Mouse (Mus musculus) CD8-positive naive resting alpha-beta T cell, adult 2 months (primary cell): Measurements from ENCODE around the gene Nfe2l2.
"Not testable (repeated sequence)": the region's sequence is repeated elsewhere in the genome, so short reads cannot be mapped to it uniquely, and the experiment has no call there.

Source experiments
- DNase-seq, 2 experiments: peaks; one replicate each; pipeline ENCODE4 v3.0.0; 2022; ENCODE audit warnings: low read depth in 2 of 2, low spot score in 2 of 2

Nfe2l2 gene

DNA sequence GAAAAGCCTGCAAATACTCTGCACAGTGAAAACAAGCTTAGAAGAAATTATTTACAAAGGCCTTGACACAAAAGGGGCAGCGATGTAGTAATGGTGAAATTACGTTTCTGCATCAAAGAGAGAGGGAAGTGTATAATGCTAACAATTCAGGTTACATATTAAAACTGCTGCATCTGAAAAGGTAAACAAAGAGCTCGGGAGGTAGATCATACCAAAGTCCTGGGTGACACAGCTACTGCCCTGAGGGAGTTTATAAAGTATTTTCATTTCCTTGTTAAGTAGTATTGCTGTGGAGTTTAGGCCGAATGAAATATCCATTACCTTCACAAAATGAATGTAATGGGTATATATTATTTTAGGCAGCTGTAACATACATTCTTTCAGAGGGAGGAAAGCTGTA lies 10.3 kb upstream of the Nfe2l2 start:
- DNase-seq: no peak

DNA sequence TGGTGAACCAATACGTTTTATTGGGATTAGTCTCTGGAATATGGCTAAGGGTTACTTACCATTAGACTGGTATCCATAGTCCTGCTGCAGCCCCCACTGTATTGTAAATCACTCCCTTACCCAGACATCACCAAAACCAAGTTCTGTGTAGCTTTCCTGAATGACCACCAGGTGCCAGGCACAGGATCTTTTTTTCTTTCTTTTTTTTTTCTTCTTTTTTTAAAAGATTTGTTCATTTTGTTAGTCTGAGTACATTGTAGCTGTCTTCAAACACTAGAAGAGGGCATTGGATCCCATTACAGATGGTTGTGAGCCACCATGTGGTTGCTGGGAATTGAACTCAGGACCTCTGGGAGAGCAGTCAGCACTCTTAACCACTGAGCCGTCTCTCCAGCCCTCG lies 8.6 kb upstream of the Nfe2l2 start:
- no peak for DNase-seq

- DNase-seq: no peak
Observed at GRCm38 (mm10) chr2:75707420-75707819, 3.0 kb upstream of the Nfe2l2 start.

DNA sequence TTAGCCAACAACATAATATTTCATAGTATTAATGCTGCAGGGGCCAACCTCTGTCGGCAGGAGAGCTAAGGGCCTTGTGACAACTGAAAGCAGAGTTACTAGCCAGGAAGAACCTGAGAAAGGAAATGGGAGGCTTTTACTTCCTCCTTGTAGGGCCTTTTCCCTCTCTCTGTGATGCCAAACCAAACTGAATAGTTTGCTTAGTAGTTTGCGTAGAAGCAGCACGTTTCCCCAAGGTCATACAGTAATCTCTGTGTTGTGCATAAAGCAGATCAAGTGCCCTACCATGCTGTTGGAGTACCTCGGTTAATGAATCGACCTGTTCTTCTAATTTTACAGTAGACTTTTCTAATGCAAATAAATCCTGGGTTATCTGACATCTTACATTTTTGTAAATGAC lies 2.0 kb upstream of the Nfe2l2 start:
- no peak for DNase-seq

DNA sequence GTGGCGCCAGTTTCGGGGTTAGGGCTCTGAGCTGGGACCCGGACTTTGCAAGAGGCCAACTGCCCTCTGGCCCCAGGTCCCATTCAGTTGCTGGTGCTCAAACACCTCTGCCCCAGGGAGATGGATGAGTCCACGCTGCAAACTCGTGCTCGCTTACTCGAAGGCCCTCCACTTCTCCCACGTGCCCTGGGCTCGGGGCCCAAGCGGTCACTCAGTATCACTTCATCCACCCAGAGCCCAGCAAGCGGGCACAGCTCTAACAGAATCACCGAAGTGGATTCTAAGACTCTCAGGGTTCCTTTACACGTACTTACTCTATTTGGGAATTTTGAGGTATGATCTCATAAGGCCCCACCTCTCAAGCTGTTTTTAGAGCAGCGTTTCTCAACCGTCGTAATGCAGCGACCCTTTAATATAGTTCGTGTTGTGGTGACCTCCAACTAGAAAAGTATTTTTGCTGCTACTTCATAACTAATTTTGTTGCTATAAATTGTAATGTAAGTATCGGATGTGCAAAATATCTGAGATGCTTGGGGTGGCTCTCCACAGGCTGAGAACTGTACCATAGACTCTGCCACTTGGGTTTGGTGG lies 816 bp upstream of the Nfe2l2 start:
- no peak for DNase-seq

DNA sequence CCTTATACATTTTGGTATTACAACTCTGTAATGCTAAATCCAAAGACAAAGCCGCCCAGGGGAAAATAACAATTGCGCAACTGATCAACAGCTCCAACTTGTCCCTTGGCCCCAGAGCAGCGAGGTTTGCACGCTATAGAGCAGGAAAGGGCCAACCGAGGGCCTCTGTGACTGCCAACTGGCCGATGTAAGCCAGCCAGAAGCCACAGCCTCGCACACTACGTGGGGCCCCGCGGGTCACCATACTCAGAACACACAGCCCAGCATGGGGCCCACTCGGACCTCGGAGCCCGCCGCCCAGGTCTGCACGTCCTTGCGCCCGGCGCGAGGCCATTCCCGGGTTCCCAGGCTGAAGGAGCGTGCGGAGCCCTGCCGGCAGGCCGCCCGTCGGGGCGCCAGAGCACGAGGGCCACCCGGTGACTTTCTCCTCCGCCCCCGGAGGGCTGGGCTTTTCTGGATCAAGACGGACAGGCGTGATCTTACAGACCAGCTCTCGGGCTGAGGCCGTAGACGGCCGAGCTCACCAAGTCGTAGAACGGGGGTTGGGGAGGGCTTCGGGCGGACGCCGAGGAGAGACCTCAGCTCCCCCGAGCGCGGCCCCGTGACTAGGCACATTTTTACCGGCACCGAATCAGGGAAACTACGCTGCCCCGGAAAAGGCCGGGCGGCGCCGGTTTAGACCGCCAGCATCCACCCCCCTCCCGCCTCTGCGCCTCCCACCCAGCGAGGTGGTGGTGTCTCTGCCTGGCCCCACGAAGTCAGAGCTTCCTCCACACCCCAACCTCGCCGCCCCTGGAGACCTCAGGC lies 863 bp downstream of the Nfe2l2 start:
- DNase-seq: peak; percentile 81 to 86

DNA sequence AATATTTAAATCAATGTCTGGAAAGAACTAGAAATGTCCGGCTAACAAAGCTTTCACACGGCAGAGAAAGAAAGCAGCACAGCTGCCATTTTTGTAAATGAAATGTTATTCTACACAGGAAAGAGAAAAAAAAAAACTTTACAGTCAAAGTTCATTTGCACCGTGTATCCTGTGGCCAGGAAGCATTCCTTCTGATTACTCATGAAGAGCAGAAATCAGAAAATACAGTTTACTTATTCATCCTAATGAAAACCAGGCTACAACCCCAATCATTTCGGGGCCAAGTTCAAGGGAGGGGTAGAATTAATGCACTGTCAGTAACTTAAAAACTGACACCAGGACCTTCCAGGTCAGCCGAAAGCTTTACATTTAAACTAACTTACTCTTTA lies 1.9 kb downstream of the Nfe2l2 start:
- peak in 1 of 2 experiments; percentile 21 for DNase-seq

DNA sequence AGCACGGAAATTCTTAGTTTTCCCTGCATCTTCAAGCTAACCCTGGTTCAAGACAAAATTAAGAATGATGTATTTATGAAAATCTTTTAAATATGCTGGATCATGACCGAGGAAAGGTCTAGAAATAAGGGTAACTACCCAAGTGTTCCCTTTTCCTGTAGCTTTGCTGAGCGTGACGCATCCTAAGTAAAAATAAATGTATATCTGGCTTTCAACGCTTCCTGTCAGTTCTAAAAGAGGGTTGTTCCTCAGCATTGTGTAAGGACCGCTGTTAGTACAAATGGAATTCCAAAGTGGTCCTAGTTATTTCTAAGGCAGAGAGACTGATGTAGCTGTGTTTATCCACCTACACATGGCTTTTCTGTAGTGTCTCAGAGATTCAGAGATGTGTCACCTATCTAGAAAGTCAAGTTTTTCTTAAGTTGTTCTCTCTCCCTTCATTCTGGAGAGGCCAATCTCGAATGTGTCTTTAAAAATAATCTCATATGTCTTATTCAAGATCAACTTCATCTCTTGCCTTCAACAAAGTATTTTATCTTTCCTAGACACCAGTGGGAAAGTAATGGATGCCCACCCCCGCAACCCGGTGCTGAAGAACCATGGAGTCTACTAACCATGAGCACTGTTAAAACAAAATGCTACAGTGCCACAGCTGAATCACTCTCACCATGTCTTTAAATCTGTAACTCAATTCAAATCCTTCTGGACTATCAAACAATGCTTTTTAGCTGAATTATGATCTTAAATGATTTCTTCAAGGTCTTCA lies 2.4 kb downstream of the Nfe2l2 start:
- no peak for DNase-seq

DNA sequence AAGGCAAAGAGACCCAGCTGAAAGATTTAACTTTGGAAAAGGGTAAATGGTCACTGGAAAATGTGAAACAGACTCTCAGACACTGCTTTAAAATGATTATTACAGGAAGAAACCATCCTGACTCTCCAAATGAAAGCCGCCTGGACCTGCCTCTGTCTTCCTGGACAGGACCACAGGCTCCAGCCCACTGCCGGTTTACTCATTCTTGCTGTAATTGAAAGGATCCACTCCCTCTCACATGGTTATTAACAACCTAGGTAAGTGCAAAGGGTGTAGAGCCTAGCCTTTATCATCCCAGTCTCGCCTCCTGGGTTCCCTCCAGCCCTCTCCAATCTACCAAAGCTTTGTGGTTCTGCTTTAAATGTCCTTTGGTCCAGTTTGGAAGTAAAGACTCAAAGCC lies 3.2 kb downstream of the Nfe2l2 start:
- DNase-seq: no peak

DNA sequence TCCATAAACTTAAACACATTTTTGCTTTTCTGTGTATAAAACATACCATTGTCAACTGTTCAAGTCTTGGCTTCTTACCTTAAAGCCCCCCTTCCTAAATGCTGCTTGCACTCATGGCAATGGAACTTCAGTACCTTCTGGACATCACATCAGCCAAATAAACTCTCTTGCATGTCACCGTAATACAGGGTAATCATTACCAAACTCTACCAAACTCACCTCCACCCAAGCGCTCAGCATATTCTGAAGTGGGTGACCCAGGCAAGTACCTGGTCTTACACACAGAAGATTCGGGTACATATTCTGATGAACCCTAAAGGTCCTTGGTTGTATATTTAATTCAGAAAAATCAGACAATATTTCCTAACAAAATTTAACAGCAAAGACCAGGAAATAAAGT lies 3.9 kb downstream of the Nfe2l2 start:
- no peak for DNase-seq

DNA sequence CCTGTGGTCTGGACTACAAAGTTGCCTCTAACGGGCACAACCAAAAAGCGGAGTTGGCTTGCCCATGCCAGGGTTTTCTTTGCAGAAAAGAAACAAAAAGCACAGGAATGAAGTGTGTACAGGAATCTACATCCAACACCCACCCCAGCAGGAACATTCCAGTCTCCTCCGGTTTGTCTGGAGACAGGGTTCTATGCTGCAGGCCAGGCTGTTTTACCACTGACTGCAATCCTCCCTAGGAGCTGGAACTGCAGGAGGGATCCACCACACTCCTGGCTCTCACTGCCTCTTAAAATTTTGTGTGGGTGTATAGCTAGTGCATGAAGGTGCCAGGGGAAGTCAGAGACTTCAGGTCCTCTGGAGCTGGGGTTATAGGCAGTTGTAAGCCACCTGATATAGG lies 5.6 kb downstream of the Nfe2l2 start:
- DNase-seq: no peak

- no peak for DNase-seq
Observed at GRCm38 (mm10) chr2:75698007-75698406, 6.4 kb downstream of the Nfe2l2 start.

DNA sequence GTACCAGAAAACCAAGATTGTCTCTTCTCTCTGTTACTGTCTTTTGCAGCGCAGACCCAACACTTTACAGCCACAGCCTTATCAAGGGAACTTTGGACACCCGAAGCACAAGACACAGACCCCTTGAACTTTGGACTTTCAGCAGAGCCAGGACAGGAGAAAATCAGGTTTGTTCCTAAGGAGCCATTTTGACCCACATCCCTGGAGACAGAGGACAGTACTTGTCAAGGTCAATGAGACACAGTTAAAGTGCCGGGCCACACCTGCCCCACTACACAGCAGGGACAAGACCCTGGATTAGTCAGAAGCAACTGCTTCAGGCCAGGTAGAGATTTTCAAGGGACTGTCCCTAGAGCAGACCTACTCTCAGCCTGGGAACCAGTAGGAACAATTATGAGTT lies 7.2 kb downstream of the Nfe2l2 start:
- no peak for DNase-seq

- no peak for DNase-seq
Observed at GRCm38 (mm10) chr2:75696371-75696770, 8.1 kb downstream of the Nfe2l2 start.

GRCm38 (mm10) chr2:75695676-75696350 lies 8.6 kb downstream of the Nfe2l2 start:
- DNase-seq: no peak

DNA sequence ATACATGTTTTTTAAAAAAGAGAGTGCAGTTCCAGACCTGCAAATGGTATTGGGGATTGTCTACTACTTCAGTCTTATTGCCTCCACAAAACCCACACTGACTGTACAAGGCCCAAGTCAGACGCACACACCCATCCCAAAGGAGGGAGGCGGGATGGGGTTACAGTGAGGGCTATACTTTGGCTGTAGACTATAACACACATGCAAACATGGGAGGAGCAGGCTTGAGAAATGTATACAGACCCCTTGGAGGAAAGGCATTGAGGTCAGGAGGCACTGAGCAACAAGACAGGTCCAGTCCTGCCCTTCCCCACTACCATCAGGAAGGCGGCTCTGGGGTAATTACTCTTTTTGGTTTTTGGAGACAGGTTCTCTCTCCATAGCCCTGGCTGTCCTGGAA lies 9.5 kb downstream of the Nfe2l2 start:
- not testable (repeated sequence) for DNase-seq

- no peak for DNase-seq
Observed at GRCm38 (mm10) chr2:75692369-75692768, 12.1 kb downstream of the Nfe2l2 start.

GRCm38 (mm10) chr2:75691316-75691715 lies 13.1 kb downstream of the Nfe2l2 start:
- DNase-seq: no peak

- no peak for DNase-seq
Observed at GRCm38 (mm10) chr2:75690656-75691055, 13.8 kb downstream of the Nfe2l2 start.

DNA sequence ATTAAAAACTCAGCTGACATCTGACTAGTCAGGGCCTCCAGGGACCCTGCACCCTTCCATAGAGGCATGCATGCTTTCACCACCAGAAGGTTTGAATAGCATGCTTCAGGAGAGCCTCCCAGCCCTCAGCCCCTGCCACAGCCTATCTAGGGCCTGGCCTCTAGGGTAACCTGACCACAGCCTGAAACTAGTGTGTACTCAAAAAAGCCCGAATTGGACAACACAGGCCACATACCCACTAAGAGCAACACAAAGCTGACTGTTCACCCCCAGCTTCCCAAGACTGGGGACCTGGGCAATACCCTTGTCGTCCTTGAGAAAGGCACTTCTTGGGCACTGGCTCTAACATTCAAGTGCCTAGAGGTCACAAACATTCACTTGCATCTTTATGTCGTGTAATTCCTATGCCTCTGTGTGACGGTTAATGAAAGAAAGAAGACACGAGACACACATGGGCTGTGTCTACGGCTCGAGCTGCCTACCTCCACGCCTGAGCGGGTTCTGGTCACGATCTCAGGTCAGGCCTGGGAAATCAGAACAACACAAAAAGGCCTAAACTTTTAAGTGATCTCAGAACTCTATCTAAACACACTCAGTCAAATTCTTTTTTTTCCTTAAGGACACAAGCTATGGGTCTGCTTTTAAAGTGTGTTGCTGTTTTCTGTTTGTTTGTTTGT lies 14.8 kb downstream of the Nfe2l2 start:
- no peak for DNase-seq

GRCm38 (mm10) chr2:75688901-75689300 lies 15.5 kb downstream of the Nfe2l2 start:
- no peak for DNase-seq
